Mouse (Mus musculus) left cerebral cortex, adult 6 months (tissue): Measurements from ENCODE around the gene Iltifb. TPM values are rescaled to one million over a fixed set of nuclear protein-coding genes. Genes with fewer than 3 reads are reported as not detected.

Source experiments
- long read RNA-seq, 2 experiments: library from polyadenylated mRNA; unstranded; transcript quantifications; one replicate each; pipeline ENCODE4 v2.0.0; 2019 to 2020
- polyA plus RNA-seq: library from polyadenylated mRNA; unstranded; fragments of <200 nt; fragmentation: Nextera tagmentation; gene quantifications from 2 replicates; pipeline ENCODE4 v1.2.3, GENCODE M21; 2021

The Iltifb gene
- 0.41 and 0.59 TPM in 2 replicates for polyA plus RNA-seq
- long read RNA-seq, experiment 1: 0 reads
- long read RNA-seq, experiment 2: 0 reads

GRCm38 (mm10) chr10:118294938-118295337 lies at the start of gene Iltifb:
Gene Iltifb (minus strand): TSS chr10:118295038.

GRCm38 (mm10) chr10:118343155-118343554 lies 48.3 kb upstream of the Iltifb start, which contains the start of gene Gm9046:
Gene Gm9046 (minus strand): TSS chr10:118343255.

GRCm38 (mm10) chr10:118337731-118338130 lies 42.9 kb upstream of the Iltifb start, which contains the start of gene Gm9045:
Gene Gm9045 (minus strand): TSS chr10:118337831.

GRCm38 (mm10) chr10:118332308-118332707 lies 37.5 kb upstream of the Iltifb start, which contains the start of gene Gm9044:
Gene Gm9044 (minus strand): TSS chr10:118332408.

GRCm38 (mm10) chr10:118326869-118327268 lies 32.0 kb upstream of the Iltifb start, which contains the start of gene Gm9040:
Gene Gm9040 (minus strand): TSS chr10:118326969.

GRCm38 (mm10) chr10:118258388-118258787 lies 36.5 kb downstream of the Iltifb start, which contains the start of gene Gm32802:
Gene Gm32802 (plus strand): TSS chr10:118258688.

GRCm38 (mm10) chr10:118240680-118241079 lies 54.2 kb downstream of the Iltifb start, which contains the start of gene Gm32717:
Gene Gm32717 (minus strand): TSS chr10:118240780.

Other genes starting within 250 kb of the Iltifb start
- gene Mdm1, start 153.2 kb downstream of the Iltifb start, polyA plus RNA-seq: 3.9 and 4.5 TPM in 2 replicates
- 0.23 and 0.39 TPM in 2 replicates for gene Il22, start 90.1 kb downstream of the Iltifb start, polyA plus RNA-seq
- not detected in 2 replicates for gene Gm32717, start 54.3 kb downstream of the Iltifb start, polyA plus RNA-seq
- not detected in 2 replicates for gene Gm32802, start 36.4 kb downstream of the Iltifb start, polyA plus RNA-seq
- gene Gm9040, start 31.9 kb upstream of the Iltifb start, polyA plus RNA-seq: not detected in 2 replicates
- not detected in 2 replicates for gene Gm9044, start 37.4 kb upstream of the Iltifb start, polyA plus RNA-seq
- not detected in 2 replicates for gene Gm9045, start 42.8 kb upstream of the Iltifb start, polyA plus RNA-seq
- gene Gm9046, start 48.2 kb upstream of the Iltifb start, polyA plus RNA-seq: not detected in 2 replicates
- gene Gm9048, start 53.6 kb upstream of the Iltifb start, polyA plus RNA-seq: not detected in 2 replicates
- gene Gm9049, start 59.1 kb upstream of the Iltifb start, polyA plus RNA-seq: not detected in 2 replicates
- not detected in 2 replicates for gene Ifng, start 146.0 kb upstream of the Iltifb start, polyA plus RNA-seq